Mouse (Mus musculus) cerebral cortex, adult 2 months (tissue): ENCODE results near the gene Scrn3.

Experiments
- WGBS: fragments of 180-500 bp; shearing (Covaris S2); methylation state at CpG from one replicate; pipeline ENCODE4 v1.1.7; 2018; 5-methylcytosine and 5-hydroxymethylcytosine counted together

Scrn3 gene

DNA sequence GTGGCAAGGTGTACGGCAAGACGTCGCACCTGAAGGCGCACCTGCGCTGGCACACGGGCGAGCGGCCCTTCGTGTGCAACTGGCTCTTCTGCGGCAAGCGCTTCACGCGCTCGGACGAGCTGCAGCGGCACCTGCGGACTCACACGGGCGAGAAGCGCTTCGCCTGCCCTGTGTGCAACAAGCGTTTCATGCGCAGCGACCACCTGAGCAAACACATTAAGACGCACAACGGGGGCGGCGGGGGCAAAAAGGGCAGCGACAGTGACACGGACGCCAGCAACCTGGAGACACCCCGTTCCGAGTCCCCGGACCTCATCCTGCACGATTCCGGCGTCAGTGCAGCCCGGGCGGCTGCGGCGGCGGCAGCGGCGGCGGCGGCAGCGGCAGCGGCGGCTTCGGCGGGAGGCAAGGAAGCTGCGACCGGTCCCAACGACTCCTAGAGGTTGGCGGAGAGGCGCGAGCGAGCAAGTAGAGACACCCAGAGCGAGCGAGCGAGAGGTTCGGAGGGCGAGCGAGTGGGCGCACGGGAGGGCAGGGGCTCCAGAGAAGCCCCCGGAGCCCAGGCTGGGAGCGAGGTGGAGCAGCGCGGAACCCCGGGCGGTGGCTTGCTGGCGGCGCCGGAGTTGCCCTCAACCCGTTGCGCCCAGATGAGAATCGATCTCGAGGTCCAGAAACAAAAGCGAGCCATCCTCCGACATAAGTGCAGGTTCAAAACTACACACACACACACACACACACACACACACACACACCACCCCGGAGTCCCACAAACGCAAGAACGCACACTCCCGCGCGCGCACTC lies 38.1 kb upstream of the Scrn3 start:
- WGBS: under 1% methylated on average over 86 of the region's 88 CpGs

GRCm38 (mm10) chr2:73275261-73276040 lies 37.0 kb upstream of the Scrn3 start:
- WGBS: 18% methylated on average over 8 of the region's 8 CpGs

DNA sequence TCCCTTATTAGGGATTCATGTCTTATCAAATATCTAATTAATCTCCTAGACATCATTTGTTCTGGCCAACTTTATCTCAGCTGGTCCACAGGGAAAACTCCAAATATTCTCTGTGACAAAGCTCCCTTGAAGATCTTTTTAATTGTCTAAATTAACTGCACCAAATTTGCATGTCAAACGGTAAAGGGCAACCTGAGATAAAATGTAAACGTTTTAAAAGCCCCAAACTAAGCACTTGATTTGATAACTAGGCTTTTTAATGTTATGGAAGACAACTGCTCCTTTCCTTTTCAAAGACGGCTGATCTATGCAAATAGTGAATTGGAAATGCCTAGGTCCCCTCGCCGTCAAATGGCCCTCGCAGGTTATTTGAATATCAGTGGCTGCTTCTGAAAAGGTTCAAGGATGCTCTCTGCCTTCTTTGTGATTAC lies 36.2 kb upstream of the Scrn3 start:
- 6% methylated on average over 6 of the region's 6 CpGs for WGBS

- 8% methylated on average over 38 of the region's 38 CpGs for WGBS
These were observed 35.2 kb upstream of the Scrn3 start for GRCm38 (mm10) chr2:73277021-73277708.

- WGBS: 8% methylated on average over 18 of the region's 18 CpGs
These were observed 34.7 kb upstream of the Scrn3 start for GRCm38 (mm10) chr2:73277709-73278075.

- 4% methylated on average over 20 of the region's 20 CpGs for WGBS
These were observed 34.1 kb upstream of the Scrn3 start for GRCm38 (mm10) chr2:73278131-73278854.

- 4% methylated on average over 17 of the region's 17 CpGs for WGBS
These were observed 33.5 kb upstream of the Scrn3 start for GRCm38 (mm10) chr2:73278869-73279268.

GRCm38 (mm10) chr2:73279271-73280038 lies 32.9 kb upstream of the Scrn3 start:
- WGBS: 6% methylated on average over 31 of the region's 31 CpGs

GRCm38 (mm10) chr2:73280356-73281047 lies 31.9 kb upstream of the Scrn3 start:
- 13% methylated on average over 33 of the region's 33 CpGs for WGBS

DNA sequence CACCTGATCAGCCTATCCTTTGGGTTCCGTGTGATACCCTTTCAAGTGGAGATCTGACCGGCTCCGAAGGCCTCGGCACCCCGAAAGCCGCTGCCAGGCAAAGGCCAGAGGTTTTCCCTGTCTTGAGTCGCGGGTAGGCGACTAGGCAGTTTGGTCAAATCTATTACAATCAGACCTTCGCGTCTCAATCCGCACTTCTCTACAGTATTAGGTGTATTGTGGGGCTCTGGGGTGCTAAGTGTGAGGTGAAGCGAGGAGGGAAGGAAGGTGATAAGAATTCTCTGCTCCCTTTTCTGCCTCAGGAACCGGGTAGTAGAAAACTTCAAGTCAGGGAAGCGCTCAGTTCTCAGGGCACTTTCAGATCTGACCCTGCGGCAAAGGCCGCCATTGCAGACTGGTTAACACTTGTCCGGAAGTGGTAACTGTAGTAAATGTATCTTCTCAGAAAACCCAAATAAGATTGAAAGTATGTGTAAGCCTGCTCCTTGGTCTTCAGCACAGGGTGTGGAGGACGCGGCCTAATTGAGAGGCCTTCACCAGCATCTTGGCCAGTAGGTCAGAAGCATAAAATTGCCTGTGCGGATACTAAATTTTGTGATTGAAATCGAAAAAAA lies 31.2 kb upstream of the Scrn3 start:
- WGBS: 43% methylated on average over 22 of the region's 22 CpGs

DNA sequence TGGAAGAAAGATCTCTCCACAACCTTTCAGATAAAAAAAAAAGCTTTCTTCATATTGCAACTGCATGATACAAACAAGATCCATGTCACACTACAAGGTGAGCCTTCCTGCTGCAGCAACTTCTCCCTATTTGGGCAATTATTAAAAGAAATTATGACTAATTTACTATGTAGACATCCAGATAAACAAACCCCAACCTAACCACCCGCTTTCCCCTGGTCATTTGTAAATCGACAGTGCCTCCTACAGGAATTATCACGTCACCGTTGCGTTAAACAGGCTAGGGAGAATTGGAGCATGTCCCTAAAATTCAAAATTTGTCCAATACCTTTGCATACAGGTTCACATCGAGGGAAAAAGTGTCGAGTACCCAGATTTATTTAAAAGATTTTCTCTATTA lies 30.7 kb upstream of the Scrn3 start:
- 42% methylated on average over 7 of the region's 7 CpGs for WGBS

DNA sequence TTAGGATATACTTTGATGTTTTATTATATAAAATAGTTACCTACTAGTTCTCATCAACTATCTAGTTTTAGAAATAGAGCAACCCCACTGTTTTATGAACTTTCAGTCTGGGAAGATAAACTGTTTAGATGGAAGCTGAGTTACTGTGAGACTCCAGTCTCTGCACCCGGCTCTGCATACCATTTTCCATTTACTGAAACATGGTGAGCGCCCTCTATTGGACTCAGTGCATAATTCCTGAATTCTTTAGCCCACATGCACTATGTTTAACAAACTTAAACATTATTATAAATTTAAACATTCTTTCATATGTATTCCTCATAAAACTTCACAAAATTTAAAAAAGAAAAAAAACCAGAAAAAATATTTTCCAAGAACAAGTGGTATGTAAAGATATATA lies 26.8 kb upstream of the Scrn3 start:
- WGBS: 8% methylated on average over 2 of the region's 2 CpGs

- WGBS: 46% methylated on average over 4 of the region's 4 CpGs
These were observed 21.3 kb upstream of the Scrn3 start for GRCm38 (mm10) chr2:73291130-73291529.

DNA sequence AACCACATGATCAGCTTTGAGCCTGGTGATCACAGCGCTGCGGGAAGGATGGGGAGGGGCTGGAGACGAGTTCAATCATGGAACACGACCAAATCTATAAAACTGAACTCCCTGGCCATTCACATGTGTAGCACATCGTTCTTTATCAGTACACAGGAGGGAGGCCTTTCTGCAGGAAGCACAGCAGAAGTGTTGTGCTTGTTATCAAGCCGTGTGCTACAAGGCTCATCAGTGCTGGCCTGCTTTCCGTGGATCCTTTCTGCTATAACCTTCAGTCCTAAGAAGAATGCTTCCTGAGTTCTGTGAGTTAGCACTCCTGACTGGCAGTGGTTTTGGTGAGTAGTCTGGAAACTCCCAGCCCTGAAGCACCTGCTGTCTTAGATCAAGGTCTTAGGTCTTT lies 17.4 kb upstream of the Scrn3 start:
- WGBS: 88% methylated on average over 7 of the region's 7 CpGs

- WGBS: 87% methylated on average over 7 of the region's 7 CpGs
These were observed 14.2 kb upstream of the Scrn3 start for GRCm38 (mm10) chr2:73298154-73298553.

GRCm38 (mm10) chr2:73298841-73299240 lies 13.6 kb upstream of the Scrn3 start:
- WGBS: 61% methylated on average over 3 of the region's 3 CpGs

- 84% methylated on average over 1 of the region's 1 CpGs for WGBS
These were observed 10.4 kb upstream of the Scrn3 start for GRCm38 (mm10) chr2:73301979-73302378.

- WGBS: 96% methylated on average over 9 of the region's 9 CpGs
These were observed 9.7 kb upstream of the Scrn3 start for GRCm38 (mm10) chr2:73302722-73303121.

- WGBS: 82% methylated on average over 5 of the region's 5 CpGs
These were observed 7.9 kb upstream of the Scrn3 start for GRCm38 (mm10) chr2:73304506-73304905.

DNA sequence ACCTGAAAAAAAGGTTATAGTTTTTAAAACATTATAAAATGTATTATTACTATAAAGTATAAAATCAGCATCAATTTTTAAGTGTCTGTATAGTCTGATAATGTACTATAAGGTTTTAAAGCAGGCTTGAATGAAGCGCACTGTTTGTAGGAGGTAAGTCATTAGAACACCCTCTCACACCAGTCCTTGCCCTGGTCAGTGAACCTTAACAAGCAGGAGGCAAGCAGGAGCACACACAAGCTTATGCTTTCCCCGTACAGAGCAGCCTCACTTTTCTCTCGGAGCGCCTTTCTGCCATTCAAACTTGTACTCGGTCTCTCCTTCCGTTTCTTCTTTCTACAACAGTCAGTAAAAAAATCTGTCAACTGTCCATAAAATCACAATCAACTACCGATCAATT lies 6.4 kb upstream of the Scrn3 start:
- 92% methylated on average over 7 of the region's 7 CpGs for WGBS
